Mouse (Mus musculus) heart, embryonic 16.5 days (tissue): ENCODE measurements at regions not wholly inside any gene's neighbourhood (a gene's known extent, or its start where the extent isn't known, plus 50 kb on each side); places are given as distances from the start of the nearest gene placed in this dataset.

Source experiments
- ATAC-seq: fragments of 200-750 bp; cut with Nextera tagmentation; replicated peaks from 2 replicates; pipeline ENCODE4 v1.8.0; 2017; ENCODE audit warnings: moderate number of reproducible peaks; ENCODE audit not compliant: insufficient read depth, low FRiP score; ENCODE audit errors: extremely low read depth
- H3K27ac ChIP-seq: fragments of 300-500 bp; sonication (generic); 2 replicates; pipeline ENCODE4 v1.5.1; 2014; ENCODE audit warnings: mild to moderate bottlenecking, low read length, control low read depth, moderate library complexity
- H3K27me3 ChIP-seq: fragments of 300-500 bp; sonication (generic); 2 replicates; pipeline ENCODE4 v1.6.1; 2014; ENCODE audit warnings: low read length, mixed read lengths; ENCODE audit not compliant: control insufficient read depth, insufficient read depth
- H3K36me3 ChIP-seq: fragments of 300-500 bp; sonication (generic); 2 replicates; pipeline ENCODE4 v1.6.1; 2014; ENCODE audit not compliant: control insufficient read depth, insufficient read depth
- H3K4me1 ChIP-seq: fragments of 300-500 bp; sonication (generic); 2 replicates; pipeline ENCODE4 v1.6.1; 2014; ENCODE audit warnings: low read length, mixed read lengths; ENCODE audit not compliant: control insufficient read depth, insufficient read depth
- H3K4me2 ChIP-seq: fragments of 300-500 bp; sonication (generic); 2 replicates; pipeline ENCODE4 v1.6.1; 2014; ENCODE audit warnings: low read depth, mild to moderate bottlenecking, control low read depth, low read length
- H3K4me3 ChIP-seq: fragments of 300-500 bp; sonication (generic); 2 replicates; pipeline ENCODE4 v1.5.1; 2014; ENCODE audit warnings: mild to moderate bottlenecking, control low read depth, low read length
- H3K9ac ChIP-seq: fragments of 300-500 bp; sonication (generic); 2 replicates; pipeline ENCODE4 v1.6.1; 2014; ENCODE audit warnings: low read length, control low read depth
- H3K9me3 ChIP-seq: fragments of 300-500 bp; sonication (generic); replicated peaks from 2 replicates; pipeline ENCODE4 v1.6.1; 2016; ENCODE audit warnings: low read length; ENCODE audit not compliant: control insufficient read depth
- WGBS: fragments of 180-500 bp; shearing (Covaris S2); extraction: QIAGEN DNeasy Blood & Tissue Kit; methylation state at CpG from one replicate; pipeline ENCODE4 v1.1.7; 2014; 5-methylcytosine and 5-hydroxymethylcytosine counted together

GRCm38 (mm10) chr10:101004687-101005086 is 414.4 kb downstream of the 1700017N19Rik start:
- Histone ChIP-seq H3K27ac (no peak overlapping the region), H3K4me1 (no peaks in the 10 kb centered on the region), H3K9me3 (no peaks in the 10 kb centered on the region), H3K9ac (no peak overlapping the region), H3K36me3 (no peaks in the 10 kb centered on the region), H3K4me3 (no peak overlapping the region), H3K4me2 (no peak overlapping the region), H3K27me3 (no peaks in the 10 kb centered on the region)
- no peak for ATAC-seq
- WGBS, result 70% methylated on average over 4 of the region's 4 CpGs

GRCm38 (mm10) chr10:101015416-101015815 is 425.1 kb downstream of the 1700017N19Rik start:
- H3K36me3 ChIP-seq, result no peaks in the 10 kb centered on the region
- H3K9ac ChIP-seq, result no peak overlapping the region
- no peak for ATAC-seq
- no peak overlapping the region for H3K4me2 ChIP-seq
- H3K9me3 ChIP-seq, result no peaks in the 10 kb centered on the region
- no peak overlapping the region for H3K4me3 ChIP-seq
- H3K4me1 ChIP-seq, result no peaks in the 10 kb centered on the region
- H3K27me3 ChIP-seq, result no peaks in the 10 kb centered on the region
- no peak overlapping the region for H3K27ac ChIP-seq
- whole genome bisulfite sequencing, result 64% methylated on average over 1 of the region's 1 CpGs

DNA sequence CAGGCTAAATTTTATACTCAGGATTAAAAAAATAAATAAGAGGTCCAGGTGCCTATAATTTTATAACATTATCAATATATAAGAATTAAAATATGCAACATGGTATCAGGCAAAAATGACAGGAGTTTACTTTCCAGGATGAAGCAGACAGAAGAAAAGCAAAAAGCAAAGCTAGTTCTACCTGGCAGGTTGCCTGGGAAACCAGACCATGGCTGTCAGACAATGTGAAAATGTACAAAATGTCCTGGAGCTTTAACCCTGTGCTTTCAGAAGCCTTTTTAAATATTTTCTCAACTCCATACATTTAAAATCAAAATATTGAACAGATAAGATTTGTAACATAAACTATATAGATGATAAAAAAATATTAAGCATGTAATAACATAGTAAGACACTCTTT is 448.3 kb downstream of the 1700017N19Rik start:
- no peak overlapping the region for H3K9ac ChIP-seq
- no peaks in the 10 kb centered on the region for H3K27me3 ChIP-seq
- ATAC-seq, result no peak
- H3K9me3 ChIP-seq, result no peaks in the 10 kb centered on the region
- H3K4me3 ChIP-seq, result no peak overlapping the region
- H3K4me2 ChIP-seq, result no peak overlapping the region
- no peaks in the 10 kb centered on the region for H3K4me1 ChIP-seq
- H3K36me3 ChIP-seq, result no peaks in the 10 kb centered on the region
- no peak overlapping the region for H3K27ac ChIP-seq

- Histone ChIP-seq H3K9me3 (no peaks in the 10 kb centered on the region), H3K4me2 (no peak overlapping the region), H3K36me3 (no peaks in the 10 kb centered on the region), H3K27me3 (no peaks in the 10 kb centered on the region), H3K4me1 (no peaks in the 10 kb centered on the region), H3K9ac (no peak overlapping the region), H3K27ac (no peak overlapping the region), H3K4me3 (no peak overlapping the region)
- no peak for ATAC-seq
- 78% methylated on average over 1 of the region's 1 CpGs for WGBS
Observed at GRCm38 (mm10) chr10:101039034-101039433, 448.8 kb downstream of the 1700017N19Rik start.
